Mouse (Mus musculus) erythroblast, embryonic 14.5 days (primary cell): Measurements from ENCODE around the gene Gfpt2.

Experiments
- GATA1 ChIP-seq: IDR thresholded peaks from 2 replicates; pipeline ENCODE4 v1.6.1; 2012; ENCODE audit warnings: low read length, inconsistent platforms, mixed read lengths
- TAL1 ChIP-seq: IDR thresholded peaks from 3 replicates; pipeline ENCODE4 v1.6.1; 2012; ENCODE audit warnings: low read length, inconsistent platforms, mixed read lengths

- no peak for TF ChIP-seq TAL1
- no peak for TF ChIP-seq GATA1
These were observed 53.8 kb downstream of the Gfpt2 start for GRCm38 (mm10) chr11:49847811-49848078.
